Mouse (Mus musculus) embryonic fibroblast, embryonic 13.5 days (primary cell): ENCODE measurements around the gene Hbq1b.

Source experiments
- CTCF ChIP-seq: IDR thresholded peaks from 2 replicates; pipeline ENCODE4 v1.5.1; 2011; ENCODE audit warnings: mild to moderate bottlenecking, control low read depth, low read length, moderate library complexity, borderline replicate concordance; ENCODE audit not compliant: insufficient read depth
- POLR2A ChIP-seq: IDR thresholded peaks from 2 replicates; pipeline ENCODE4 v1.6.1; 2011; ENCODE audit warnings: low read depth, mild to moderate bottlenecking, control low read depth, low read length, moderate library complexity

DNA sequence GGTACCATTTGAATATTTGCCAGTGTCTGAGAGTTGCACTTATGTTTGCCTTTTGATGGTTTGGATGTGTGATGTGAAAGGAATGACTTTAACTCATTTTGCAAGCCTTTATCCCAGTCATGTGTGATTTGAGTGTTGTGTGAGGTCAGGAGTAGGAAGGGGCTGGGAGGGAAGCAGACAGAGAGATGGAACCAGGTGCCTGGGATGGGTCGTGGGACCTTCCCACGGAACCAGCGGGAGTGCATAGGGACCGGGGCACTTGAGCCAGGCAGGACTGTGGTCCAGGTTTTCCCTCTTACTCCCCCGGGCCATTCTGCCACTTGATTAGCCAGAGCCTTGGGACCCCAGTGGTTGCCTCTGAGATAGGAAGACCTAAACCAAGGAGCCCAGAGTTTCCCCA lies 18.8 kb upstream of the Hbq1b start:
- TF ChIP-seq CTCF (no peak), POLR2A (no peak)
